Mouse (Mus musculus) adipose tissue, adult 10 weeks (tissue): Measurements from ENCODE around the gene Il18r1. TPM values are rescaled to one million over a fixed set of nuclear protein-coding genes. Genes with fewer than 3 reads are reported as not detected.

Source experiments
- polyA plus RNA-seq: library from polyadenylated mRNA; stranded (reverse); fragments of 350-450 nt; fragmentation: Illumina TruSeq; extraction: RNeasy Lipid Tissue Mini Kit (QIAGEN cat#74804); gene quantifications from one replicate; pipeline ENCODE4 v1.2.3, GENCODE M21; 2014; ENCODE audit warnings: low read depth, low replicate concordance

Gene Il18r1
- 2.2 TPM for polyA plus RNA-seq

DNA sequence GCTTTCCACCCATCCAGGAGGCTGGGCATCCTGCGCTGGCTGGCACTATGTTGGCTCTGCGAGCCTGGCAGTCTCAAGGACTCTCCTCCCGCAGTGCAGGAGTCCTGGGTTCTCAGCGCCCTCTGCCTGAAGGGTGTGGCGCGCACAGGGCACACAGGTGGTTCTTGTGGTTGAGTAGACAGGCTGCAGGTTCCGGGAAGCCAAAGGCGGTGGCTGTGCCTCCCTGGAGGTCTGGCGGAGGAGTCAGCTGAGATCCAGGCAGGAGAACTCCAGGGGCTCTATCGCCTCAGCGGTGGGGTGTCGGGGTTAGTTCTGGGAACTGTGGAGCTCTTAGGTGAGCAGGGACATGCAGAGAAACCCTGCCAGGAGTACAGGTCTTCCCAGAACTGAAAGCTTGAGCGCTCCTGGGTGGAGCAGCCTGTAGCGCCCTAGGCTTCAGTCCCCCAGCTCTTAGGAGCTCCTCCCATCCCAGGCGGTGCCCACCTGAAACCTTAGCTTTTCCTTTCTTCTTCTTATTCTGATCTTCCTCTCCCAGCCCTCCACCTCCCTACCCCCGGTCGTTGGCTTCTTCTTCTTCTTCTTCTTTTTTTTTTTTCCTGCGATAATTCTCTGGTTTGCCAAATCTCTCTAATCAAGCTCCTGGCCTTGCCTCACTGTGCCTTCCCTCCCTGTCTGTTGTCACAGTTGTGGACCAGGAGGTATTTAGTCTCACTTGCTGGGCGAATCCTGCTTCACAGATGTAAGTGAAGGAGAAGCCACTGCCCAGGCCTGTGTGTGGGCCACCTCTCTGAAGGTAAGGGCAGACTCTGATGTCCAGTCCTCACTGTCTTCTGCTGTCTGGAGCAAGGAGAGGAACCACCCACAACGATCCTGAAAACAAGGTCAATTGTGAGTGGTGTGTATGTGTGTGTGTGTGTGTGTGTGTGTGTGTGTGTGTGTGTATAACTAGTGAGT, at the start of gene Il18r1:
TSS of gene Il18r1 (plus strand) at position 76 of the 954 bp plus-strand sequence.

DNA sequence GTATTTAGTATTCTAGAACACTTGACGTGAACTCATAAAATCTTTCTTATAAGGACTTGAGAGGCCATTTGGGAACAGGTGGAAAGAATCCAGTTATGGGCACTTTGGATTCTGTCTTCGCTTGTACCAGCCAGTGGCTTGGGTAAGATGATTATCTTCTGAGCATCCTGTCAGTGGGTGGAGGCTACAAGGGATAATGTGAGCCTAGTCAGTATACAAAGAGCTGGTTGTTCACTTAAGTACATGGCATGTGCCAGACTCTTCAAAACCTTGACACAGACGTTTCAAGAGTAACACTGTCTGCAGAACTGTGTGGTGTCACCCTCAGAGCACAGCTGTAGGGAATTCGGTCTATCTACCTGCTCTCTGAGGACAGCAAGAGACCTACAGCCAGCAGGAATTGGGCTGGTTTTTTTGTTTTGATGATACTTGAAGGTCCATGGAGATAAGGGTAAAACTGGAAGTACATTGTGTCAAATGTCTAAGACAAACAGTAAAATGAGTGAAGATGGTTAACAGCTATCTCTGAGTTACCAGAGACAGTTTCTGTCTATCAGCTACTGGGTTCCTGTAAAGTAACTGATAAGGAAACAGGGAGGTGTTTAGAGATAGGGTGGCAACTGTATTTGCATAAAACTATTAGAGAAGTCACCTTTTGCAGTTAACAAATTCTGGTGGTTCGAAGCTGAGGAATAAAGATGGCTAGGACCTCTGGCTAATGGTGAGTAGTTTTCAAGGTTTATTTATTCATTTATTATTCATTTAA, 36.3 kb upstream of the Il18r1 start, which contains the start of gene Il1rl1:
TSS of gene Il1rl1 (plus strand) at position 661 of the 766 bp plus-strand sequence.

DNA sequence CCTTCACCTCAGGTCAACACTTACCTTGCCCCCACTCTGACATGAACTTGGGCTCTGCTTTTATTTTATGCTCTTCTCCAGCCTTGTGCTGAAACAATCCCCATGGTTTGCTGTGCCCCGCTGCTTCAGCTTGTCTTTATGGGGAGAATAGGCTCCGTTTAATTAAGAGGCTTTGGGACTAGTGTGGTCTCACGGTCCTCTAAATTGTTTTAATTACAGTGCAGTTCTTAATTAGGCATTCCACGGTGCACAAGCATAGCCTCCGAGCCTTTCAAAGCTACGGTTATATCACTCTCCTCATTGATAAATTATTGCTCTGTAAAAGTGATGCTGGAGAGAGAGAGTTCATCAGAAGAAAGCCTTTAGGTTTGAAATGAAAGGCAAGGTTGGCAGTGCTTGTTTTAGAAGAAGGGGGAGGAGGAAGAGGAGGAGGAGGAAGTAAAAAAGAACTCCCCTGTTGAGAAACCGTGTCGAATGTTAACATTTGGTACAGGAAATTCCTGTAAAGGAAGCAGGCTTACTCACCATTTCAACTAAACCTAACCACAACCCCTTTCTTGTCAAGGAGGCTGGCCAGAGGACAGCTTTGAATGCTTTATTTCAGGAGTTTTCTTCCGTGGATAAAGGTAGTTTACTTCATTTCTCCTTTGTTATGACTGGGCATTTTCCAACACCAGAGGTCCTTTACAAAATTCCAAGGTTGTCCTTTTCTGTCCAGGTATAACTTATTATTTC, 49.7 kb downstream of the Il18r1 start, which contains the start of gene Il18rap:
TSS of gene Il18rap (plus strand) at position 512 of the 735 bp plus-strand sequence.

Other genes with a start within 250 kb of the Il18r1 start
- gene Il1r1, start 240.5 kb upstream of the Il18r1 start, polyA plus RNA-seq, result 14.9 TPM
- 5.4 TPM for gene Il1rl2, start 140.9 kb upstream of the Il18r1 start, polyA plus RNA-seq
- gene Il1rl1, start 36.0 kb upstream of the Il18r1 start, polyA plus RNA-seq, result 3.3 TPM
- 1.0 TPM for gene Il18rap, start 49.8 kb downstream of the Il18r1 start, polyA plus RNA-seq
- 0.68 TPM for gene Slc9a4, start 114.5 kb downstream of the Il18r1 start, polyA plus RNA-seq
- gene Slc9a2, start 215.0 kb downstream of the Il18r1 start, polyA plus RNA-seq, result 9.7 TPM